Mouse (Mus musculus) layer of hippocampus, adult 8-10 months (tissue): ENCODE data around the gene Gm14305. TPM values are rescaled to one million over a fixed set of nuclear protein-coding genes. Genes with fewer than 3 reads are reported as not detected.
"Not testable (repeated sequence)": the region's sequence is repeated elsewhere in the genome, so short reads cannot be mapped to it uniquely, and the experiment has no call there.

ENCODE experiments used
- DNase-seq, 2 experiments: peaks; one replicate each; pipeline ENCODE4 v3.0.0; 2022; ENCODE audit warnings: low spot score in 2 of 2
- total RNA-seq, 4 experiments: library from RNA; stranded (reverse); gene quantifications; 2 replicates each; pipeline ENCODE4 v1.2.4; 2022

The Gm14305 gene
- 10 to 100 TPM; 26.1 to 37.7 (median 35.1) TPM for total RNA-seq

DNA sequence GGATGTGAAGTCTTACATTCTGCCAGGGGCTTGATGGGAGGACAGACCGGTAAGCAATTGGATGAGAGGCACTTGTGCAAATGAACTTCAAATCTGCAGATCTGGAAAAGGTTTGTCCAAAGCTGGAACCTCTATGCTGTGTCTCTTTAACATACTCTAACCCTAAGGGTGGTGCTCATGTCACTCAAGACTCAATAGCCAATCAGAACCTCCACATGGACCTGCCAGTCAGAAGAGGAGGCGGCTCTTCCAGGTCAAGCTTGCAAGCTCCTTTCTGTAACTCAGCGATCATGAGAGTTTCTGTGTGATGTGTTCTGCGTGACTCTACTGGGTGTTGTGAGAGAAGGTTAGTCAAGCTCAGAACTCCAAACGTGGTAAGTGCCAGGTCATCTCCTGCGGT lies at the start of gene Gm14305:
TSS of gene Gm14305 (plus strand) at position 278 of the 400 bp plus-strand sequence.
- DNase-seq: peak; percentile 19

DNA sequence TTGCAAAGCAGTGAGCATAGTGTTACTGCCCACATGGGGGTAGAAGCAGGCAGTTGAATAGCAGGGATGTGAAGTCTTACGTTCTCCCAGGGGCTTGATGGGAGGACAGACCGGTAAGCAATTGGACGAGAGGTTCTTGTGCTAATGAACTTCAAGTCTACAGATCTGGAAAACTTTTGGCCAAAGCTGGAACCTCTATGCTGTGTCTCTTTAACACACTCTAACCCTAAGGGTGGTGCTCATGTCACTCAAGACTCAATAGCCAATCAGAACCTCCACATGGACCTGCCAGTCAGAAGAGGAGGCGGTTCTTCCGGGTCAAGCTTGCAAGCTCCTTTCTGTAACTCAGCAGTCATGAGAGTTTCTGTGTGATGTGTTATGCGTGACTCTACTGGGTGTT lies 37.9 kb upstream of the Gm14305 start, which contains the start of gene Zfp973:
TSS of gene Zfp973 (plus strand) at position 301 of the 400 bp plus-strand sequence.
- not testable (repeated sequence) for DNase-seq

Other genes with a start within 250 kb of the Gm14305 start
- not detected for gene Gm14434, start 221.5 kb upstream of the Gm14305 start, total RNA-seq
- gene Zfp967, start 187.3 kb upstream of the Gm14305 start, total RNA-seq: not detected
- 10 to 100 TPM in 2 of 4 experiments, 1 to 10 TPM in 2; 4.2 to 11.4 (median 10.4) TPM for gene Gm14308, start 72.0 kb upstream of the Gm14305 start, total RNA-seq
- gene Zfp973, start 37.8 kb upstream of the Gm14305 start, total RNA-seq: 10 to 100 TPM; 11.3 to 14.4 (median 12.4) TPM
- gene Gm14295, start 90.3 kb downstream of the Gm14305 start, total RNA-seq: 10 to 100 TPM; 18.8 to 26.0 (median 20.6) TPM
- gene Gm14408, start 122.8 kb downstream of the Gm14305 start, total RNA-seq: not detected
- 10 to 100 TPM; 15.6 to 21.7 (median 18.1) TPM for gene Gm14296, start 219.5 kb downstream of the Gm14305 start, total RNA-seq